Mouse (Mus musculus): ENCODE measurements around the gene Usp49.
"Not testable (repeated sequence)": the region's sequence is repeated elsewhere in the genome, so short reads cannot be mapped to it uniquely, and the experiment has no call there.

Usp49 gene

GRCm38 (mm10) chr17:47630678-47631065 is at the start of gene Usp49:
Usp49 (plus strand) TSS chr17:47630690.
- DNase-seq (ENCODE audit: low read depth, low spot score) = no peak

DNA sequence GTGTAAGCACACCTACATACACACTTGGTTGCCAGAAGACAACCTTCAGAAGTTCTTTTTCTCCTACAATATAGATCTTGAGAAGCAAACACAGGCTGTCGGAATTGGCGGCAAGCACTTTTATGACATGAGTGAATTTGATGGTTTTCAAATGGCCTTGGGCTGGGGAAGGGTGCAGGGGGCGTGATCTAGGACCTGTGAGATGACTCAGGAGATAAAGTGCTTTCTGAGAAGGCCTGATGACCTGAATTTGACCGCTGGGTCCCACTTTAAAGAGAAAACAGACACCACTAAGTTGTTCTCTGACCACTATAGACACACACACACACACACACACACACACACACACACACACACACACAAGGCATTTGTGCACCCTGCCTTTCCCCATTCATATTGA is 49.5 kb upstream of the Usp49 start:
- DNase-seq (ENCODE audit: low read depth, low spot score) = no peak

- no peak for DNase-seq (ENCODE audit: low read depth, low spot score)
These were observed 42.0 kb upstream of the Usp49 start for GRCm38 (mm10) chr17:47588517-47588916.

GRCm38 (mm10) chr17:47591073-47591472 is 39.4 kb upstream of the Usp49 start:
- no peak for DNase-seq (ENCODE audit: low read depth, low spot score)

- peak; percentile 96 for DNase-seq (ENCODE audit: low read depth, low spot score)
These were observed 37.2 kb upstream of the Usp49 start for GRCm38 (mm10) chr17:47593215-47593853.

DNA sequence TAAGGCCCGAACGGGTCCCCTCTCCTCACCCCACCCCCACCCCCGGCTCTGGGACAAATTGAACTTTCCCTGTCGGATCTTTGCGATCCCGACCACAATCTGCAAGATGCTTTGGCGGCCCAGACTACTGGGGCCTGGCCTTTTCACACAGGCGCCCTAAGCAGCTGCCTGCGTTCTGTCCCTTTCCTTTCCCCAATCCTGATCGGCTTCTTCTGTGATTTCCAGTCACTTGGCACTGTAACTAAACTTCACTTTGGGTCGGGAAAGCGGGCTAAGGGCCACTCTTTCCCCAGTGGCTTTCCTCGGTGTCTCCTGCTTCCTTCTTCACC is 36.7 kb upstream of the Usp49 start:
- DNase-seq (ENCODE audit: low read depth, low spot score) = no peak

DNA sequence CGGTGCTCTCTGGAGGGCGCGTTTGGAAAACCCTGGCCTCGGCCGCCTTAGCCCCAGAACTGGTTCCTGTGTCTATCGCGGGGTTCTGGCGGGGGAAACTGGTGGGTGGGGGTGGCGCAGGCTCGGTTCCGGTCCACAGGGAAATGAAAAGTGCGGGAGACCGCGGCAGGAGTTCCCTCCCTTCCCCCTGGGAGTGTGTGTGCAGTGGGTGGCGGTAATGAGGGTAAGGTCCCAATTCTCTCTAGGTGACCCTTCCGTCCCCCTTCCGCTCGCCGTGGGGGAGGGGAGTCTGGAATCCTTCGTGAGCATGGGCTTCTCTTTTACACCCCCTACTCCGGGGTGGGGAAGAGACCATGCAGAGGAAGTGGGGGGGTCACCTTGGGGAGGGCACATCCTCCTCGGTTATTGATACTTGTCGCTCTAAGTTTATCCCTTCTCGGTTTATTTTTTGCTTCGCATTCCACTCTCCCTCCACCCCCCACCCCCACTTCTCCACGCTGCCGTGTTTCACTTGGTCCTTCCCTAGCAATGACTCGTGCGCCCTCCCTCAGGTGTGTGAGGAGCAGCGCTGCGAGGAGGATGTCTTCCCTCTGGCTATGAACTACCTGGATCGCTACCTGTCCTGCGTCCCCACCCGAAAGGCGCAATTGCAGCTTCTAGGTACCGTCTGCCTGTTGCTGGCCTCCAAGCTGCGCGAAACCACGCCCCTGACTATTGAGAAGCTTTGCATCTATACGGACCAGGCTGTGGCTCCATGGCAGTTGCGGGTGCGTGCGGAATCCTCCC is 36.1 kb upstream of the Usp49 start:
- DNase-seq (ENCODE audit: low read depth, low spot score) = peak; percentile 27

DNA sequence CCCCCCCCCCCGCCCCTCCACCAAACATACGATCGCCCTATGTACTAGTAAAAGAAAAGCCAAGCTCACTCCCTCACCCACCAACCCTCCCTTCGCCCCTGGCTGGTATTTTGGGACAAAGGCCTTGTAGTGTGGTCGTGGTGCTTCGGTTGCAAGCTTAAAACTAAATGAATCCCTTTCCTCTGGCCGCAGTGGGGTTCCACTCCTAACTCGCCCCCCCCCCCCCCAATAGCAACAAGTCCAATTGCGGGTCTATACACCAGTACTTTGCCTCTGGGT is 35.6 kb upstream of the Usp49 start:
- DNase-seq (ENCODE audit: low read depth, low spot score) = no peak

- peak; percentile 19 for DNase-seq (ENCODE audit: low read depth, low spot score)
These were observed 35.0 kb upstream of the Usp49 start for GRCm38 (mm10) chr17:47595248-47596161.

- no peak for DNase-seq (ENCODE audit: low read depth, low spot score)
These were observed 34.2 kb upstream of the Usp49 start for GRCm38 (mm10) chr17:47596162-47596838.

DNA sequence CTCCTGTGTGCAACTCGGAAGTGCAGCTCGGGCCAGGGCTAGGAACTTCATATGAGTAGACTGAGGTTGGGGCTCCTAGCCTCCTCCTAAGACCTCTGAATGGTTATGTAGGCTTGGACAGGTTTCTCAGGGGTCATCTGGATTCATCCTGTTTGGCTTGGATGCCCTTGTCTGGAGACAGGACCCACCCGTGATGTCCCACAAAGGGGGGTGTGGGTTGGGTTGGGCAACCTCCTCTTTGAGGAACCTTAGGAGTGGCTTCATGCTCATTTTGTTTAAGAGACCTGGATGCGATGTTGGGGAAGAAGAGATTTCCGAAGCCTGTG is 33.7 kb upstream of the Usp49 start:
- no peak for DNase-seq (ENCODE audit: low read depth, low spot score)

- no peak for DNase-seq (ENCODE audit: low read depth, low spot score)
These were observed 33.2 kb upstream of the Usp49 start for GRCm38 (mm10) chr17:47597261-47597660.

DNA sequence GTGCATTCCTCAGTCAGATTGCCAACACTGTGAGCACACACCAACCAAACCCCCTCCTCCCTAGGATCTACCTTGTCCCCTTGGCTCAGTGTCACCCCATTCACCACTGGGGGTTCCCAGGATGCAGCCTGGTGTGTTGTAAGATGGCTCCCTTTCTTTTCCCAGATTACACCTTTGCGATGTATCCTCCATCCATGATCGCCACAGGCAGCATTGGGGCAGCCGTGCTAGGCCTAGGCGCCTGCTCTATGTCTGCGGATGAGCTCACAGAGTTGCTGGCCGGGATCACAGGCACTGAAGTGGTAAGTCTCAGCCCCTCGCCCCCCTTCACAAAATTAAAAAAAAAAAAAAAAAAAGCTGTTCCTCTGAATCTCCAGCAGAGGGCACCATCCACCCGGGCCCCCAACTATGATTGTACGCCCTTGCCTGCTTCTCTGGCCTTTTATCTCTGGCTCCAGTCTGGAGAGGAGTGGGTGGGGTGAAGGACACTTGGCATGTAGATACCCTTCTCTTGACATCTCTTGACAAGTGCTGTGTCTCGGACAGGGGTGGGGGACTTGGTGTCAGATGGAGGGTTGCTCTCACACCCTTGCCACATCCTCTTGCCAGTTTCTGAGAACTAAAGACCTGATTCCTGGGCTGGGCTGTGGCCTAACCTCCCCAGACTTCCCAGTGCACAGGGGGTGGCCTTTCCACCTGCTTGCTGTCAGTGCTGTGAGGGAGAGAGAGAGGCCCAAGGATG is 32.5 kb upstream of the Usp49 start:
- peak; percentile 48 for DNase-seq (ENCODE audit: low read depth, low spot score)

- not testable (repeated sequence) for DNase-seq (ENCODE audit: low read depth, low spot score)
These were observed 31.7 kb upstream of the Usp49 start for GRCm38 (mm10) chr17:47598580-47599304.

DNA sequence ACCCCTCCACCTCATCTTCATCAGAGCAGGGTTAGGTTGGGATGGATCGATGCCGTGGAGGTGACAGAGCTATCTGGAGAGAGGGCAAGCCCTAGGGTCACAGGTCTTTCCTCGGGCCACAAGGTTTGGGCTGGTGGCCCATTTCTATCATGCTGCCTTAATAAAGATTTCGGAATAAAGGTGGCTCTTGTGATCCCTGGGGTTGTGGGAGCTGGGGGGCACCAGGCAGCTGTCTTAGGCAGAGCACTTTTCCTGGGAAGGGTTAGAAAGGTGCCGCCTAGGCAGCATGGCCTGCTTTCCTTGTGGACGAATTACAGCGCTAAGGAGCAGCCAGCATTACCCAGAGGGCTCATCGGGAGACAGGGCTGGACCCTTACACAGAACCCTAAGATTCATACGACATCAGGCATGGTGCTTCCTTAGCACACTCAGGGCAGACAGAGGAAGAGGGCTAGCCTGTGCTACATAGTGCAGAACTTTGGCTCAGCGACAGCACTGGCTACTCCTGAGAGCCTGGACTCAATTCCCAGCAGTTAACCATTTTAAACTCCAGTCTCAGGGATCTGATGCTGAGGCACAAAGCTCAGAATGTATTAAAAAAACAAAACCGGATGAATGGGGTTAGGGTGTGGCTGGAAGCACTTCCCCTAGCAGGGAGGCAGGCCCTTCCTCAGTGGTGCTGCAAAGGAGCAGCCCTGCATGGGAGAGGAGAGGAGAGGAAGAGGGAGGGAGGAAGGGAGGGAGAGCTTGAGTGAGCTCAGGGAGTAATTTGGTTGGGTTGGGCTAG is 30.8 kb upstream of the Usp49 start:
- DNase-seq (ENCODE audit: low read depth, low spot score) = no peak

DNA sequence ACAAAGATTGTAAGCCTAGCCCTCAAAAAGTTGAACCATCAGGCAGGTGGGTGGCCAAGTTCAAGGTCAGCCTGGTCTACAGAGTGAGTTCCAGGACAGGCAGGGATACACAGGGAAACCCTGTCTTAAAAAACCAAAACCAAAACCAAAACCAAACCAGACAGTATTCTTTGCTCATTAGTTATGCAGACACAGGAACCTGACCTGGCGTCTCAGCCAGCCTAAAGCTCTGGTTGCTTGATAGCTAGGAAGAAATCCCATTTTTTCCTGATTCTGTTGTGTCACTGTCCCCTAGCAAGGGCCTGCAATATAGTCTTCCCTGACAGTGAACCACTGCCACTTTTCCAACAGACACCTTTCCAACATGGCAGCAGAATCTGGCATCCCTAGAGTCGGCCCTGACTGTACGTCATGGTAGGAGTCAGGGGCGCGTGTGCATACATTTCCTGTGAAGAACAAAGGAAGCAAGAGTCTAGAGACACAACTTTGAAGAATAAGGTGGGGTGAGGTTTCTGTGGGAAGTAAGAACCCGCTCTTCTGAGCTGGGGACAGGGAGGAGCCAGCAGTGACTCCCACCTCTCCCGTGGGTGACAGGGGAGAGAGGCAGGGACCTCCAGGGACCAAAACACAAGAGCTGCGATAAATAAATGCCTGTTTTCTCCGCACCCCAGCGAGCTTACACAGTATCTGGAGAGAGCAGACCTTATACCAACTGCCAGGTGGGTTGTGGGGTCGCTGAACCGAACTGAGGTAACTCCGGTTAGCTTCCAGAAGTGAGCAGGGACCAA is 29.7 kb upstream of the Usp49 start:
- no peak for DNase-seq (ENCODE audit: low read depth, low spot score)

DNA sequence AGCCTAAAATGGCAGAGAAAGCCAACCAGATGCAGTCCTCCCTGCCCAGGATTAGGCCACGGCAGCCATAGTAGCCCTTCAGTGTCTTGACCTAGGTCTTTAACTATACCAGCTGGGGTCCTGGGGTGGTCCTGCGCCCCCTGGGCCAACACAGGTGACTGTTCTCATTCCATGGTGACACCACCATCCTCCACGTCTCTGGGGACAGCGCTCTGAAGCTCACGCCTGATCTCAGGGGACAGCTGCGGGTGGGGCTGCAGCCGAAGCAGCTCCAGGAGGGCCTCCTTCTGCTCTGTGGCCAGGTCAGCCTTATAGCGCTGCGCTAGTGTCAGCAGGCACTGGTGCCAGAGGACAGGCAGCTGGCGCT is 29.1 kb upstream of the Usp49 start:
- DNase-seq (ENCODE audit: low read depth, low spot score) = no peak

- no peak for DNase-seq (ENCODE audit: low read depth, low spot score)
These were observed 28.2 kb upstream of the Usp49 start for GRCm38 (mm10) chr17:47602289-47602688.

GRCm38 (mm10) chr17:47606220-47606619 is 24.3 kb upstream of the Usp49 start:
- DNase-seq (ENCODE audit: low read depth, low spot score) = no peak
